Mouse (Mus musculus): Measurements from ENCODE around the gene Trmo.

DNA sequence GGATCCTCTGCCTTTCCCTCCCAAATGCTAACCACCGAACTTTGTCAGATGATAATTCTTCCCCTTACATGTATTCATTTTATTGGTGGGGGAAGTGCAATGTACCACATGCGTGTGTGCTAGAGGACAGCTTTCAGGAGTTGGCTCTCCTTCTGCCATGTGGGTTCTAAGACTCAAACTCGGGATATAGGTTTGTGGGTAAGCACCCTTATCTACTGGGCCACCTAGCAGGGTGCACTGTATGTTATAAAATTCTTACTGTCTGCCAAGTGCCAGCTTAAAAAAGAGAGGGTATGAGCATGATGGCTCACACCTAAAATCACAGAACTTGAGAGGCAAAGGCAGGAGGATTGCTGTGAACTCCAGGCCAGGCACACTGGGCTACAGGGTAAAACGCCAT is 9.6 kb upstream of the Trmo start:
- TF ChIP-seq CTCF (IDR thresholded peaks at IDR 0.05; ENCODE audit: insufficient read depth, low read length) (no peak), POLR2A (IDR thresholded peaks at IDR 0.05; ENCODE audit: borderline replicate concordance, extremely low read depth, low read depth, low read length) (no peak)

Measured in lung, adult 2 months (tissue).